Mouse (Mus musculus) layer of hippocampus, adult 8-10 months (tissue): Measurements from ENCODE around the gene Wnt7a. TPM values are rescaled to one million over a fixed set of nuclear protein-coding genes. Genes with fewer than 3 reads are reported as not detected.

ENCODE experiments used
- DNase-seq, 2 experiments: peaks; one replicate each; pipeline ENCODE4 v3.0.0; 2022; ENCODE audit warnings: low spot score in 2 of 2
- total RNA-seq, 4 experiments: library from RNA; stranded (reverse); gene quantifications; 2 replicates each; pipeline ENCODE4 v1.2.4; 2022

The Wnt7a gene
- 10 to 100 TPM; 12.9 to 26.9 (median 21.2) TPM for total RNA-seq

- DNase-seq = peak in 1 of 2 experiments; percentile 15
Observed at GRCm38 (mm10) chr6:91410961-91411368, at the start of gene Wnt7a. Wnt7a (minus strand) TSS chr6:91411363.

- no peak for DNase-seq
Observed at GRCm38 (mm10) chr6:91459471-91459870, 48.3 kb upstream of the Wnt7a start.

- DNase-seq = no peak
Observed at GRCm38 (mm10) chr6:91454546-91454945, 43.4 kb upstream of the Wnt7a start.

GRCm38 (mm10) chr6:91452056-91452455 is 40.9 kb upstream of the Wnt7a start:
- no peak for DNase-seq

GRCm38 (mm10) chr6:91449472-91450225 is 38.5 kb upstream of the Wnt7a start:
- DNase-seq = no peak

GRCm38 (mm10) chr6:91445316-91445715 is 34.2 kb upstream of the Wnt7a start:
- DNase-seq = no peak

GRCm38 (mm10) chr6:91441145-91441662 is 30.0 kb upstream of the Wnt7a start:
- no peak for DNase-seq

GRCm38 (mm10) chr6:91440474-91441144 is 29.4 kb upstream of the Wnt7a start:
- DNase-seq = peak; percentile 95 to 98

GRCm38 (mm10) chr6:91424151-91424550 is 13.0 kb upstream of the Wnt7a start:
- no peak for DNase-seq

GRCm38 (mm10) chr6:91421629-91422028 is 10.5 kb upstream of the Wnt7a start:
- DNase-seq = no peak

GRCm38 (mm10) chr6:91417291-91417845 is 6.2 kb upstream of the Wnt7a start:
- no peak for DNase-seq

- no peak for DNase-seq
Observed at GRCm38 (mm10) chr6:91416146-91416545, 5.0 kb upstream of the Wnt7a start.

GRCm38 (mm10) chr6:91414890-91415289 is 3.7 kb upstream of the Wnt7a start:
- DNase-seq = peak in 1 of 2 experiments; percentile 33

- DNase-seq = peak; percentile 71 to 86
Observed at GRCm38 (mm10) chr6:91411369-91411981, 312 bp upstream of the Wnt7a start.

- DNase-seq = peak in 1 of 2 experiments; percentile 11
Observed at GRCm38 (mm10) chr6:91410168-91410780, 889 bp downstream of the Wnt7a start.

- peak; percentile 9 to 21 for DNase-seq
Observed at GRCm38 (mm10) chr6:91409448-91410167, 1.6 kb downstream of the Wnt7a start.

GRCm38 (mm10) chr6:91408616-91409015 is 2.5 kb downstream of the Wnt7a start:
- DNase-seq = no peak

- no peak for DNase-seq
Observed at GRCm38 (mm10) chr6:91401591-91401990, 9.6 kb downstream of the Wnt7a start.

- no peak for DNase-seq
Observed at GRCm38 (mm10) chr6:91400514-91400913, 10.6 kb downstream of the Wnt7a start.

- DNase-seq = no peak
Observed at GRCm38 (mm10) chr6:91392475-91393174, 18.5 kb downstream of the Wnt7a start.
